Mouse (Mus musculus) testis, adult 2 months (tissue): ENCODE results near the gene Npepps.

Experiments used
- CTCF ChIP-seq: fragments of 200-500 bp; IDR thresholded peaks from 2 replicates; pipeline ENCODE4 v1.5.1; 2012; ENCODE audit warnings: low read depth, mild to moderate bottlenecking, inconsistent platforms, low read length, moderate library complexity; ENCODE audit not compliant: control insufficient read depth, insufficient read depth, insufficient replicate concordance
- POLR2A ChIP-seq: fragments of 200-500 bp; IDR thresholded peaks from 2 replicates; pipeline ENCODE4 v1.6.1; 2012; ENCODE audit warnings: low read depth, mild to moderate bottlenecking, inconsistent platforms, low read length, moderate library complexity; ENCODE audit not compliant: control insufficient read depth

GRCm38 (mm10) chr11:97175499-97175898, 104.9 kb downstream of the Npepps start:
- no peak for TF ChIP-seq CTCF
- TF ChIP-seq POLR2A, result no peak
